Mouse (Mus musculus) olfactory bulb, adult 2 months (tissue): ENCODE results near the gene Ncapg2.

Experiments used
- CTCF ChIP-seq: fragments of 200-500 bp; IDR thresholded peaks from 2 replicates; pipeline ENCODE4 v1.5.1; 2012; ENCODE audit warnings: low read depth, mild to moderate bottlenecking, low read length, moderate library complexity; ENCODE audit not compliant: insufficient read depth
- POLR2A ChIP-seq: fragments of 200-500 bp; IDR thresholded peaks from 2 replicates; pipeline ENCODE4 v1.6.1; 2012; ENCODE audit warnings: mild to moderate bottlenecking, low read depth, low read length, moderate library complexity; ENCODE audit not compliant: insufficient read depth

DNA sequence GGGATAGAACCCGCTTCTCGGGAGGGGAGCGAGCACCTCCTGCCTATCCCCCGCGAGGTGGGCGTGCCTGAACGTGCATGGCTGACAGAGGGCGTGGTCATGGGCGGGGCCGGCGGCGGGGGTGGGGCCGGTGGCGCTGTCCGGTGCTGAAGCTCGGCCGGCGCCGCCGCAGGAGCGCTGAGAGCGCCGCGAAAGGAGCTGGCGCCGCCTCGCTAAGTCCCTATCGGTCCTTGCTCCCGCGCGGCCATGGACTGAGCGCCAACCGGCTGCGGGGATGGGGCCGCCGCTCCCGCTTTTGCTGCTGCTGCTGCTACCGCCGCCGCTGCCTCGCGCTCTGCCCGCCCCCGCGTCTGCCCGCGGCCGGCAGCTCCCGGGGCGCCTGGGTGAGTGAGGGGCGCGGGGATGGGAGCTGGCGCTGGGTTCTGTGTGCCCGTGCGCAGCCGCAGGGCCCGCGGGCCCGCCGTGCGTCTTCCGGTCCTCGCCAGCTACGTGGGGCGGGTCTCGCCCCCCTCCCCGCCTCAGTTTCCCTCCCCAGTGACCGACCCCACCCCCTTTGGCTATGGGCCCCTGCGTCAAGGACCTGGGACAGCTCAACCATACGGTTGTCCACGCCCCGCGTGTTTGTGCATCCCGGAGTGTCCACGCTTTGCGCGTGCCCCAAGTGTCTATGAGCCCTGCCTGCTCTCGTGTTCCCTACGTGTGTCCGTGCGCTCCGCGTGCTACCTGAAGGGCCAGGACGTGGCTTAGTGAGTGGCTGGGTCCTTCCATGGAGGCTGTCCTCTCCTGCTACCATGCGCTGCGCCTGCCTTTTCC is 80.6 kb downstream of the Ncapg2 start, which contains the start of gene Ptprn2:
- no peak for TF ChIP-seq CTCF
- peak; percentile 28; the same call in 1 of the 2 replicates for TF ChIP-seq POLR2A
